Mouse (Mus musculus) cerebellum, adult 8-10 months (tissue): ENCODE results near the gene Cda.

ENCODE experiments used
- DNase-seq: peaks from one replicate; pipeline ENCODE4 v3.0.0; 2022

Cda gene

GRCm38 (mm10) chr4:138367641-138368497, at the start of gene Cda:
Gene Cda, minus strand, starts transcription at chr4:138367992.
- DNase-seq: peak; percentile 68

GRCm38 (mm10) chr4:138416414-138416813, 48.6 kb upstream of the Cda start:
- no peak for DNase-seq

- DNase-seq: no peak
These were observed 48.2 kb upstream of the Cda start for GRCm38 (mm10) chr4:138415991-138416390.

GRCm38 (mm10) chr4:138414725-138415124, 46.9 kb upstream of the Cda start:
- no peak for DNase-seq

- no peak for DNase-seq
These were observed 43.8 kb upstream of the Cda start for GRCm38 (mm10) chr4:138411504-138412121.

GRCm38 (mm10) chr4:138411011-138411410, 43.2 kb upstream of the Cda start:
- DNase-seq: no peak

- no peak for DNase-seq
These were observed 39.8 kb upstream of the Cda start for GRCm38 (mm10) chr4:138407479-138408194.

GRCm38 (mm10) chr4:138404806-138405205, 37.0 kb upstream of the Cda start:
- no peak for DNase-seq

GRCm38 (mm10) chr4:138396711-138397110, 28.9 kb upstream of the Cda start:
- DNase-seq: no peak

- no peak for DNase-seq
These were observed 28.3 kb upstream of the Cda start, which contains the start of gene Fam43b for GRCm38 (mm10) chr4:138395971-138396645. Gene Fam43b, minus strand, starts transcription at chr4:138396528.

GRCm38 (mm10) chr4:138395087-138395970, 27.5 kb upstream of the Cda start:
- no peak for DNase-seq

GRCm38 (mm10) chr4:138393703-138394102, 25.9 kb upstream of the Cda start:
- no peak for DNase-seq

GRCm38 (mm10) chr4:138383789-138384188, 16.0 kb upstream of the Cda start:
- no peak for DNase-seq

- DNase-seq: no peak
These were observed 14.7 kb upstream of the Cda start for GRCm38 (mm10) chr4:138382462-138382861.

GRCm38 (mm10) chr4:138380132-138380689, 12.4 kb upstream of the Cda start:
- DNase-seq: no peak

- peak; percentile 87 for DNase-seq
These were observed 11.5 kb upstream of the Cda start for GRCm38 (mm10) chr4:138379091-138379840.

- no peak for DNase-seq
These were observed 9.7 kb upstream of the Cda start for GRCm38 (mm10) chr4:138377526-138377925.

GRCm38 (mm10) chr4:138375117-138375516, 7.3 kb upstream of the Cda start:
- DNase-seq: no peak

- DNase-seq: no peak
These were observed 3.3 kb upstream of the Cda start for GRCm38 (mm10) chr4:138370996-138371516.

GRCm38 (mm10) chr4:138368498-138369260, 887 bp upstream of the Cda start:
- DNase-seq: no peak
